Mouse (Mus musculus): ENCODE results near the gene C130060K24Rik. TPM values are rescaled to one million over a fixed set of nuclear protein-coding genes. Genes with fewer than 3 reads are reported as not detected.

C130060K24Rik gene
- total RNA-seq (2021): not detected
- long read RNA-seq, experiment 1: 0 reads
- long read RNA-seq, experiment 2: 0 reads

- no peak for DNase-seq
Measured at GRCm38 (mm10) chr6:65380918-65381772, at the start of gene C130060K24Rik. Gene C130060K24Rik (plus strand): TSS chr6:65381105.

- no peak for DNase-seq
Measured at GRCm38 (mm10) chr6:65334246-65334645, 46.7 kb upstream of the C130060K24Rik start.

GRCm38 (mm10) chr6:65339391-65339790, 41.5 kb upstream of the C130060K24Rik start:
- DNase-seq: no peak

- no peak for DNase-seq
Measured at GRCm38 (mm10) chr6:65341360-65341759, 39.5 kb upstream of the C130060K24Rik start.

- DNase-seq: no peak
Measured at GRCm38 (mm10) chr6:65347736-65348135, 33.2 kb upstream of the C130060K24Rik start.

- no peak for DNase-seq
Measured at GRCm38 (mm10) chr6:65348255-65348654, 32.6 kb upstream of the C130060K24Rik start.

- DNase-seq: no peak
Measured at GRCm38 (mm10) chr6:65351622-65352021, 29.3 kb upstream of the C130060K24Rik start.

- DNase-seq: no peak
Measured at GRCm38 (mm10) chr6:65375918-65376317, 5.0 kb upstream of the C130060K24Rik start.

- no peak for DNase-seq
Measured at GRCm38 (mm10) chr6:65421888-65422287, 41.0 kb downstream of the C130060K24Rik start.

GRCm38 (mm10) chr6:65427065-65427464, 46.2 kb downstream of the C130060K24Rik start:
- DNase-seq: no peak

GRCm38 (mm10) chr6:65433159-65433558, 52.3 kb downstream of the C130060K24Rik start:
- DNase-seq: no peak

GRCm38 (mm10) chr6:65453465-65453864, 72.6 kb downstream of the C130060K24Rik start:
- DNase-seq: no peak

GRCm38 (mm10) chr6:65465294-65465693, 84.4 kb downstream of the C130060K24Rik start:
- DNase-seq: no peak

GRCm38 (mm10) chr6:65470320-65470719, 89.4 kb downstream of the C130060K24Rik start:
- no peak for DNase-seq

- no peak for DNase-seq
Measured at GRCm38 (mm10) chr6:65472455-65472854, 91.5 kb downstream of the C130060K24Rik start.

GRCm38 (mm10) chr6:65498786-65499185, 117.9 kb downstream of the C130060K24Rik start:
- no peak for DNase-seq

Other genes with a start within 250 kb of the C130060K24Rik start
- gene Hpgds, start 236.2 kb upstream of the C130060K24Rik start, total RNA-seq (2021): under 1 TPM; 0.80 to 0.82 TPM
- not detected for gene Tnip3, start 144.2 kb downstream of the C130060K24Rik start, total RNA-seq (2021)

All from gastrocnemius, postnatal 25 days (tissue).